Mouse (Mus musculus): ENCODE data around the gene Nosip.

Gene Nosip

GRCm38 (mm10) chr7:45035631-45036030 lies 26.6 kb upstream of the Nosip start:
- DNase-seq (ENCODE audit: low read depth, low spot score): no peak

- DNase-seq (ENCODE audit: low read depth, low spot score): no peak
Observed at GRCm38 (mm10) chr7:45036702-45037101, 25.5 kb upstream of the Nosip start.

- DNase-seq (ENCODE audit: low read depth, low spot score): no peak
Observed at GRCm38 (mm10) chr7:45037720-45038361, 24.4 kb upstream of the Nosip start.

GRCm38 (mm10) chr7:45038411-45038810 lies 23.8 kb upstream of the Nosip start:
- DNase-seq (ENCODE audit: low read depth, low spot score): no peak

- no peak for DNase-seq (ENCODE audit: low read depth, low spot score)
Observed at GRCm38 (mm10) chr7:45040851-45041250, 21.4 kb upstream of the Nosip start.

- DNase-seq (ENCODE audit: low read depth, low spot score): no peak
Observed at GRCm38 (mm10) chr7:45043307-45043706, 18.9 kb upstream of the Nosip start.

GRCm38 (mm10) chr7:45045741-45046140 lies 16.5 kb upstream of the Nosip start:
- no peak for DNase-seq (ENCODE audit: low read depth, low spot score)

- no peak for DNase-seq (ENCODE audit: low read depth, low spot score)
Observed at GRCm38 (mm10) chr7:45046853-45047350, 15.3 kb upstream of the Nosip start.

- DNase-seq (ENCODE audit: low read depth, low spot score): no peak
Observed at GRCm38 (mm10) chr7:45047491-45047890, 14.7 kb upstream of the Nosip start.

- no peak for DNase-seq (ENCODE audit: low read depth, low spot score)
Observed at GRCm38 (mm10) chr7:45048001-45048890, 14.0 kb upstream of the Nosip start.

- DNase-seq (ENCODE audit: low read depth, low spot score): no peak
Observed at GRCm38 (mm10) chr7:45048923-45049657, 13.1 kb upstream of the Nosip start.

- peak; percentile 77 for DNase-seq (ENCODE audit: low read depth, low spot score)
Observed at GRCm38 (mm10) chr7:45050945-45051600, 11.2 kb upstream of the Nosip start.

GRCm38 (mm10) chr7:45051601-45051974 lies 10.6 kb upstream of the Nosip start:
- DNase-seq (ENCODE audit: low read depth, low spot score): no peak

- no peak for DNase-seq (ENCODE audit: low read depth, low spot score)
Observed at GRCm38 (mm10) chr7:45052181-45052861, 9.9 kb upstream of the Nosip start.

- peak; percentile 51 for DNase-seq (ENCODE audit: low read depth, low spot score)
Observed at GRCm38 (mm10) chr7:45052862-45053116, 9.4 kb upstream of the Nosip start, which contains the start of gene Prr12. TSS of gene Prr12 (minus strand) at chr7:45052881.

- DNase-seq (ENCODE audit: low read depth, low spot score): peak; percentile 59
Observed at GRCm38 (mm10) chr7:45053117-45053930, 8.9 kb upstream of the Nosip start.

- peak; percentile 93 for DNase-seq (ENCODE audit: low read depth, low spot score)
Observed at GRCm38 (mm10) chr7:45053931-45054510, 8.2 kb upstream of the Nosip start.

- no peak for DNase-seq (ENCODE audit: low read depth, low spot score)
Observed at GRCm38 (mm10) chr7:45056329-45056971, 5.8 kb upstream of the Nosip start.

- no peak for DNase-seq (ENCODE audit: low read depth, low spot score)
Observed at GRCm38 (mm10) chr7:45056972-45057348, 5.3 kb upstream of the Nosip start.

All from embryo, embryonic 11.5 days (tissue).